Mouse (Mus musculus) retina, adult 2 months (tissue): Measurements from ENCODE around the gene Cstad.

Experiments used
- DNase-seq: peaks from one replicate; pipeline ENCODE4 v3.0.0-alpha.2; 2012; ENCODE audit warnings: low read depth, low spot score

Gene Cstad

DNA sequence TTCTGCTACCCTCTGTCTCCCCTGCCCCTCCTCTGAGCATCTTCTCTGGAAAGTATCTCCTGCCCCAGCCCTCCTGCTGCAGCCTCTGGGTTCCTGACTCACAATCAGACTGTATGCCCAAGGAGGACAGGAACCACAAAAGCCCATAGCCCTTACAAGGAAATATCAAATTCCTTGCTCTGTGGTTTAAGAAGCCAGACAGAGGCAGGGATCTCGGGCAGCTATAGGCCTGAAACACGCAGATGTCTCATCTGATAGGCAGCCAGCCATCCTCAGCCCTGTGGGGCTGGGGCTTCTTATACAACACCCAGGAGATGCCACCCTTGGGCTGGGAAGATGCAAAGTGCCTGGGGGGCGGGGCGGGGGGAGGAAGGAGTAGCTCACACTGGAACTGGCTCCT, 956 bp downstream of the Cstad start:
- no peak for DNase-seq

DNA sequence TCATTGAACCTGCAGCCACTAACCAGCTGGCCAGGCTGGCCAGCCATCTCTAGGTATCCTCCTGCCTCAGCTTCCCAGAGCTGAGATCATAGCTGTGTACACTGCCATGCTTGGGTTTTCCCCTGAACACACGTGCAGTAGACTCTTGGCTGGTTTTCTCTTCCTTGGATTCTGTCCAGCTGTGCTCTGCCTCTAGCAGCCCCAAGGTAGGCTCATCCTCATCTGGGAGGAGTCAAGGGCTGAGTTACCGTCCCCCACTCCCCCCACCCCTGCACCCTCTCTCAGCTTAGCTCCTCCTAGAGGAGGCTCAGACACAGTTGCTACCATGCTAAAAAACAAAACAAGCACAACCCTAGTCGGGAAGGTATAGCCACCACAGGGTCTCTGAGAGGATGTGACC, 4.8 kb downstream of the Cstad start:
- DNase-seq = no peak

DNA sequence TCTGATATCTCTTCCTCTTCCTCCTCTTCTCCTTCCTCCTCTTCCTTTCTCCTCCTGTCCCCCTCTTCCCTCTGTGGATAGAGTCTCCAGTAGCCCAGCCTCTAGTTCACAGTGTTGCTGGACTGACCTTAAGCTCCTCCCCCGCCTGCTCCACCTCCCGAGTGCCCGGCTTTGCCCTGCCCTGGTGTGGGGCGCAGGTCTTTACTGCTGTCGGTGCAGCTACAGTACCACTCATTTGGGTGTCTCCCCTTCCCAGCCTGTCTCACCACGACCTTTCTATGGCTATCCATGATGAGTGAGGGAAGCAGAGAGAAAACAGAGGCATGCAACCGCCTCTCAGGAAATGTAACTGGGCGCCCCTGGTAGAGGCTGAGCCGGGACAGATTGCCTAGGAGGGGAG, 5.5 kb downstream of the Cstad start:
- no peak for DNase-seq

DNA sequence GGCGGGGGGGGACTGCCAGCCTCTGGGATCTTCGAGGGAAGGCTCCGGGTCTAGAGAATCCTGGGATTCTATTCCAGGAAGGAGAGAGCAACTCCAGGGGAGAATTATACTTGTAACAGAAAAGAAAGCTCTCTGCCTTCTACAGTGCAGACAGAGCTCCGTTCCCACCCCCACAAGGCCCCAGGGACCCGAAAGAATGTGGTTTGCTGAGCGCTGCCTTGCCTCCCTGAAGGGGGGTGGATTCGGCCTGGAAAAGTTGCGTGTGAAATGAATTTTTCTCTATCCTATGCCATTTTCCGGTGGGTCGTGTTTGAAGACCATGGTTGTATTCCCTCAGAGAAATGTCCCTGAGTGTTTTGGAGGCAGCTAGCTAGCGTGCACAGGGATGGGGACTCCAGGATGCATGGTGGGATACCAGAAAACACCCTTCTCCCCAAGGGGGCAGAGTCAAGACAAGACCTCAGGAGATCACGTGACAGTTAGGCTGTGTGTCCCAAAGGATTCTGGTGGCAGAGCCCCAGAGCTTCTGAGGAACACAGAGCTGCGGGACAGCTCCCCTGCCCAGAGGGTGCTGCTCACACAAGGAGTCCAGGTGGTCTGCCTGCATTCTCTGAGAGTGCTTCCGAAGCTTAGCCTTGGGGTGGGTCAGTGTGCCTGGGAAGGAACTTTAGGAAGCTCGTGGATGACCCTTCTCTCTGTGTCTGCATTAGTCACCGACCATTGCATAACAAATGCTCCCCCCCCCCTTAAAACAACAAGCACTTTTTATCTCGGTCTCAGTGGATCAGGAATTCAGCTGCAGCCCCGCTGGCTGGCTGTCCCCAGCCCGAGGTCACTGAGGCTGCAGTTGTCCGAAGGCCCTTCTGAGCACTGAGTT, 6.4 kb downstream of the Cstad start:
- no peak for DNase-seq

DNA sequence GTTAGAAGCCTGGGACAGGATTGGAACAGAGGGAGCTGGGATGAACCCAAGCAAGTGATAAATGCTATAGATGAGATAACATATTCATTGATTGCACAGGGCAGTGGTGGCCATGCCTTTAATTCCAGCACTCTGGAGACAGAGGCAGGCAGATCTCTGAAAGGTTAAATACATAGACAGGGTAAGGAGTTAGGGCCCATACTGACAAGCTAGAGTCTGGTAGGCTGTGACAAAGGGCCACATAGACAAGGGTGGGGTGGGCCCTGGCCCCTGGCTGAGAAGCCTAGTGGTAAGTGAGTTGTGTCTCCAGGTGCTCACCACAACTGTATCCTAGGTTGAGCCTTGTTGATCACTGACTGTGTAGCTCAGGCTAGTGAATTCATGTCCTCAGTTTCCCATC, 7.6 kb downstream of the Cstad start:
- DNase-seq = no peak

DNA sequence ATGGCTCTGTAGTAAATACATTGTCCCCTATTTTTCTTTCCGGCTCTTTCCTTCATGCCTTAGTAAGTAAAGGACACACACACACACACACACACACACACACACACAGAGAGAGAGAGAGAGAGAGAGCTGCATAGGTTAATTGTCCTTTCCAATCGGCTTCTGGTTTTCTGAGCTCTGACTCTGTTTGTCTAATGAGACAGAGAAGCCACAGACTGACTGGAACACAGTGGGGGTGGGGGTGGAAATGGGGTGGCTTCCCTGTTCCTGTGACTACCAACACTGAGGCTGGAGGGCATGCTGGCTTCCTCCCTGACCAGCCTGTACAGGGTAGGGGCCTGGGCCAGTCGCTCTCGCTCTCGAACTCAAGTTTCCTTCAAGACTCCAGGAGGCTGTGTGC, 8.9 kb downstream of the Cstad start:
- DNase-seq = no peak

DNA sequence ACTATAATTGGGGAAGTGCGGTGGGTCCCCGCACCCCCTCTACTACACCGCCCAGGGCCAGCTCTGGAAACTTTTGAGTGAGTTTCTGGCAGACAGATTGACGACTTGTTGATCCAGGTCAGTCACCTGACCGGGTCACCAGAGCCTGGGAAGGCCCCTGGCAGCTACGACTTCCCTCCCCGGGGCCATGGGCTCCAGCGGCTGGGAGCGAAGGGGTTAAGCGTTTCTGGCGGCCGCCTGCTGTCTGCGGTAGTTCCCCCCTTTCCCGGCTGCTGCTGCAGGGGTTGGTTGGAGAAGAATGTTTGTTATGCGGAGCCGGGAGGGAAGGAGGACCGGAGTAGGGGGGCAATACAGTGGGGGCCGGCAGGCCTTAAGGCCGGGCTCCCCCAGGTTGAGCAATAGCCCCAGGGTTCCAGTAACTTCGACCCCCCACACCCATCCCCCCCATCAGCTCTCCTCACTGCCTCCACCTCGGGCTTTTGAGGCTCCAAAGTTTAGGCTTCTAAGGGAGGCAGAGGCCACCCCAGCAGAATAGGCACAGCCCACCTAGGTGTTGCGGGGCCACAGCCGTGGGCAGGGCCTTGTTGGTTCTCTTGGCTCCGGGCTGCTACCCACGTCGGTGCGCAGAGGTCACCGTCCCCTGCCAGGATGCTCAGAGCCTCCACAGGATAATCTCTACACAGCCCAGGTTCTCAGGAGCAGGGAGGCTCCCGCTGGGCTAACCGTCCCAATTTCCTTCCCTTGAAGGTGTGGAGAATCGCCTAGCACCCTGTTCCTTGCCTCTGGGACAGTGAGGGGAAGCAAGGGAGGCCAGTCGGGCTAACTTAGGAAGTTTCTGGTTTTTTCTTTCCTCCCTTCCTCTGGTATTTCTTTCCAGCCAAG, 10.3 kb downstream of the Cstad start:
- DNase-seq = no peak

DNA sequence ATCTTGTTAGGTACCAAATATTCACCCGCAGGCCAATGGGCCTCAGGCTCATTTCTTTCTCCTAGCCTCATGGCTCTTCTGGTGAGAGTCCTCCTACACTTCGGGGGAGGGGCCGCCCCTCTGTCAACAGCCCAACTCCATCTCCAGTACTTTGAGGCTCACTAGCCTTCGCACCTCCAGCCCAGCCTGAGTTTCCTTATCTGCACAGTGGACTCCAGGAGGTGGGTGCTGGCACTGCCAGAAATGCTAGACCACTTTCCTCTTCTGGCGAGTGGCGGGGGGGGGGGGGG, 10.9 kb downstream of the Cstad start:
- no peak for DNase-seq

DNA sequence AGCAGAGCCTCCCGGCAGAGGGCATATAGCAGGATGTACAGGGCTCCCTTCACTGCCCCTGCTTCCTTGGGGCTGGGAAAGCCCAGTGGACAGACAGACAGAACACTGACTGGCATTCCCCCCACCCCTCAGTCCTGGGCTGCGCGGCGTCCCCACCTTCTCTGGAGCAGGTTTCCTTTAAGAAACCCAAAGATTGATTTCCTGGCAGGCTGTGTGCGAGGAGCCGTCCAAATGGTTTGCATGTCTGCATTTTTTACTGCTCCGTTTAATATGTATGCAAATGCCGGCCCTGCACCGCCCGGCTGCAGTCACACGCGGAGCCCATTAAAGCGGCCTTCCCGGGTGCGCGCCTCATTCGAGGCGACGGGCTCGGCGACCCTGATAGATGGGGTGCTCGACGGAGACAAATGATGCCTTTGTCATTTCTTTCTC, 11.8 kb downstream of the Cstad start:
- DNase-seq = no peak

DNA sequence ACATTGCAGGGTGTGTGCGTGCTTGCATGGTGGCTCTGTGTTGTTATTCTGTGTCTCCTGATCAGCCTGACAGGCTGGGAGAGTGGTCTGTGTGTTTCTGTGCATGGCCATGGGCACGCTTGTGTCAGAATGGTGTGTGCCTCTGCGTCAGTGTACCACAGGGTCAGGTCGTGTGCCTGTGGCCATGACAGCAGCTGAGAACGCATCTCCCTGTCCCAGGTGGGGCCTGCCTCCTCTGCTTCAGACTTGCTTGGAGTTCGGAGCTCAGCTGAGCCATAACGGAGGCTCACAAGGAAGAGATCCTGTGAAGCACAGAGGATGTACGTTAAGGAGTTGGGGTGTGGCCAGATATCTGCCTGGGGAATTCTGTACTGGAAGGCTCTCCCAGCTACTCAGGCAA, 13.1 kb downstream of the Cstad start:
- no peak for DNase-seq

DNA sequence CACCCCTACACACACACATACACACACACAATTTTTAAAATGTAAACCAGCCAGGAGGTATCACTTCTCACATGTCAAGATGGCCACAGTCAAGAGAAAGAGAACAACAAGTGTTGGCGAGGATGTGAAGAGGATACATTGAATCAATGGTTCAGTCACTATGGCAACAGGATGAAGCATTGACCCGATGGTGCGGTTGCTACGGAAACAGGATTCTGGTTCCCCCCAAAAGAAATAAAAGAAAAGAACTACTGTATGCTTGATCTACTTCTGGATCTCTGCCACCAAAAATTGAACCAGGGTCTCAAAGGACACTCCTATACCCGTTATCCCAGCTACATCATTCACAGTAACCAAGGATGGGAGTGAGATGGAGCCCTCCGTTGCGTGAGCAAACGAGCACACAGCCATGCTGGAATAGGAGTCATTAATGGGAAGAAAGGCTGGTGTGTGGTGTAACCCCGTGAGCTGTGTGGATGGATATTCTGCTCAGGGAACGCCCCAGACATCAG, 13.9 kb downstream of the Cstad start:
- DNase-seq = no peak

DNA sequence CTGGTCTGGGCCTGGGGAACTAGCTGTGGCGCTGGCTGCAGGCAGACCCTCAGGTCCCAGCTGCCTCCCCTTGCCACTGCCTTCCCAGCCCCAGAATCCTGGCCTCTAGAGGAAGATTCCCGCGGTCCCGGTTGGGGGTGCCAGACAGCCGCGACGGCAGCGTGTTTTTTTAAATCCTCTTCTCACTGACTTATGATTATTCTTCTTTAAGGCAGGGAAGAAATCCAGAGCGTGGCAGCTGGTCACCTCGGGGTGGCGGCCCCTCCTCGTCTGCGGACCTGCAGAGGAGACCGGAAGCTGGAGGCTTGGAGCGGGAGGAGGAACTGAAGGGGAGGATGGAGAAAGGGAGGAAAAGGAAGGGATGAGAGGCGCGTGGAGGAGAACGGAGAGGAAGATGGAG, 18.7 kb downstream of the Cstad start:
- no peak for DNase-seq

DNA sequence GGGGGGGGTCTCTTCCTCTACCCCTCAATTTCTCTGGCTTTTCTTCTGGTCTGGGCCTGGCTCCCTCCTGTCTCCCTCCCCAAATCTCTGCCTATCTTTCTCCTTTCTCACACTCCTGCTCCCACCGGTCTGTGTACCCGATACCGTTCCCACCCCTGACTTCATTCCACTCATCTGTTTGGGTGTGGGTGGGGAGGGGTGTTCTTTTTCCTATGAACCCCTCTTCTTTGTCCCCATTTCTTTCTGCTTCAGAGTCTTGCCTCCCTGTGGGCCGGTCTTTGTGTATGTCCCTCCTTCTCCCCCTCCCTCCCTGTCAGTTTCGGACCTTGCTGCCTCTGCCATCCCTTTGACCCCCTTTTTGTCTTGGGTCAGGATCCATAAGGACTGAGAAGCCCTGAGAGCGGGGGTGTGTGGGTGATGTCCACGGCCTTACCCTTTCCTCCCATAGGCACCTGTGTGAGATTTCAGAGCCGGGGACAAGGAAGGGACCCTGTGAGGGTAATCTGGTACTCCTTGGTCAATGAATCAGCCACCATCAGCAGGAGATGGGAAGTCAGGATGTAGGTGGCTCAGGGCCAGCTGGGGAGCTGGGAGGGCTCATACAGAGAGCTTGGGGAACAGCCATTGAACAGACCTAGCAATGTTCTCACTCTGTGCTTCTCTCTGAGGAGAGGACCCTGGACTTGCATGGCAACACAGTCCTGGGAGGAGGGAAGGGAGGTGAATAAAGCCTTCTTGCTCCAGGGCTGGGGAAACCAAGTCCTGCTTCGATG, 19.5 kb downstream of the Cstad start:
- no peak for DNase-seq

DNA sequence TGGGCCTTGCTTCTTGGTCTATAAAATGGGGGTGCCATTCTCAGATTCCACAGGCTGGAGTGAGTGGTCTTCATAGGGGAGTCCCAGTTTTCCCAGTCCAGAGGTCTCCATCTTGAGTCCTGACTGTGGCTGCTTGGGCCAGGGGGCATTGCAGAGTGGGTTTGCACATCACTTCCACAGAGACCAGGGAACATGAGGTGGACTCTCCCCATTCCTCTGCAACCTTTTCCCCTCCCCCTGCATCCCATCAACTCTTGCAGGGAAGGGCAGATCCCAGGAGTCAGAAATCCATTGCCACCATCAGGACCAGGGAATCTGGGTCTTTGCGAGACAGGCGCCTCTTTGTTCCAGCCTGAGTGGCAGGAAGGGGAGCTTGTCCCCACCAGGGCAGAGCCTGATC, 21.0 kb downstream of the Cstad start:
- DNase-seq = no peak

DNA sequence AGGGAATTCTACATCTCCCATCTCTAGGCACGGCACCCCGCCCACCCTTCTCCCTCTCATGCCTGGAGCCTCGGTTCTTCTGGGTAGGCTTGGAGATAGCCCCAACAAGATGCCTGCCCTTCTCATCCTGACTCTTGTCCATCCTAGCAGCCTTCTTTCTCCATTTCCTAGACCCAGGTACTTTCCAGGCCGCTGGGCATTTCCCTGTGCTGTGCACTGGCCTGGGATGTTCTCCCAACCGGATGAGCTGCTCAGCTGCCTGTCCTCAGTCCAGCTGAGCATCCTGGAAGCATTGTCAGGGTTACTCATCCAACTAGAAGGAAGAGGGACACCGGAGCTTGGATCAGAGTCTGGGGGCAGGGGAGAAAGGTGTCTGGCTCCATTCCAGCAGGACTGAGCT, 21.6 kb downstream of the Cstad start:
- DNase-seq = no peak

DNA sequence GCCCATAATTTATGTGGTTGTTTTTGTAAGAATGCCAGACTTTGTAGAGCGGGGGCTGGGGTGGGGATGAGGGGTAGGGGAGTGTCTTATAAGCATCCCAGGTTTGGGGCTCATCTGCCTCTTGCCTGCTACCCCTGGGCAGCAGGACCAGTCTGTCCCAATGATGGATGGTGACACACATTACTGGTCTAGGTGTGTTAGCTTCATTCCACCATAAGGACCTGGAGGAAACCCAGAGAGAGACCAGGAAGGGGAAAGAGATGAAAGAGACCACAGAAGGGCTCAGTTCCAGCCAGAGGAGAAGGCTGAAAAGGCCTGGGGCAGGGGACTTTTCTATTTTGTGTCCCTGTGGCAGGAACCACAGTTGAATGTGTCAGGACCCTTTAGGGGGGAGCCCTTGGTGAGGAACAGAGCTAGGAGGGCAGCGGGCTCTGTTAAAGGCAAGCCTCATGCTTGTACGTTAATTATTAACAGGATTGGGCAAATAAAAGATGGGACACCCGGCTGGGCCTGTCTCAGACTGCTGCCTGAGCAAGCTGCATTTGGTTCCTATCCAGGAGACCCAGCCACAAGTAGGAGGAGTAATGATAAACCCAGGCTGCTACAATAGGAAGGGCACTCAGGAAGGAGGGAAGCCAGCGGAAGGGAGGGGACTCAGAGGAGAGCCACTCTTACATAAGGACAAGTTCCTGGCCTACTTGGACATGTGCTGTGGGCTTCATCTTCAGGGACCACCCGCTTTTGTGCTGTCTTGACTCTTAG, 23.8 kb downstream of the Cstad start:
- DNase-seq = no peak

DNA sequence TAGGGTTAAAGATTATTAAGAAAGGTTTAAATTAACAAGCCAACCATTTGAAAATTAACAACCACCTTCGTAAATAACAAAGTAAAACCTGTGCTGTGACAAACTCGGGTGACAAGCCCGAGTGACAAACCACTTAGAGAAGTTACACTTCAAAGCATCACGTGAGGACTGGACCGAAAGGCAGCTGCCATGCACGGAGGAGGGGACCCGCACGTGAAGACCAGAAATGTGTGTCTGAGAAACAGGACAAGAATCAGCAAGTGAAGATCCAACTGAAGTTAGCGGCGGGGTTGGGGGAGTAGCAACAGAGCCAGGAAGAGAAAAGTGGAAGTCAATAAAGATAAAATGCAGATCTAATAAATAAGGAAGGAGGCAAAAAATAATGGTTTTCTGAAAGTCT, 29.0 kb downstream of the Cstad start:
- DNase-seq = no peak

DNA sequence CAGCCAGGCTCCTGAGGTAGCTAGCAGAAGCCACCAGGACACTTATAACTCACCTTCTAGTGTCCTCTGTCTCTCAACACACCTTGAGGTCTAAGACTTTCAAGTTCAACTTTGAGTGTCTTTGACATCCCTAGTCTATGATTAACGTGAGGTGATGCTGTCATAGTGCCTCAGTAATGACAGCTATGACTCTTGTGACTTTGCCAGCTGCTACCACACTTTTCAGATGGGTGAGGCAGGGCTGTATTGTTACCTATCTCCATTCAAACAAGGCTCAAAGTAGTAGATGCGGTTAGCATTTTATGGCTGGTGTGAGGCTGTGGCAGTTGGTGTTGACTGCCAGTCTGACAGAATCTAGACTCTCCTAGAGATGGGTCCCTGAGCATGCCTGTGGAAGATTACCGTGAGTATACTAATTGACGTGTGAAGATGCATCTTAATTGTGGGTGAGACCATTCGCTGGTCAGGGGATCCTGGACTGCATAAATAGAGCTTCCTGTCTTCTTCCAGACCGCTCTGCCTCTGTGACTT, 30.5 kb downstream of the Cstad start:
- no peak for DNase-seq

DNA sequence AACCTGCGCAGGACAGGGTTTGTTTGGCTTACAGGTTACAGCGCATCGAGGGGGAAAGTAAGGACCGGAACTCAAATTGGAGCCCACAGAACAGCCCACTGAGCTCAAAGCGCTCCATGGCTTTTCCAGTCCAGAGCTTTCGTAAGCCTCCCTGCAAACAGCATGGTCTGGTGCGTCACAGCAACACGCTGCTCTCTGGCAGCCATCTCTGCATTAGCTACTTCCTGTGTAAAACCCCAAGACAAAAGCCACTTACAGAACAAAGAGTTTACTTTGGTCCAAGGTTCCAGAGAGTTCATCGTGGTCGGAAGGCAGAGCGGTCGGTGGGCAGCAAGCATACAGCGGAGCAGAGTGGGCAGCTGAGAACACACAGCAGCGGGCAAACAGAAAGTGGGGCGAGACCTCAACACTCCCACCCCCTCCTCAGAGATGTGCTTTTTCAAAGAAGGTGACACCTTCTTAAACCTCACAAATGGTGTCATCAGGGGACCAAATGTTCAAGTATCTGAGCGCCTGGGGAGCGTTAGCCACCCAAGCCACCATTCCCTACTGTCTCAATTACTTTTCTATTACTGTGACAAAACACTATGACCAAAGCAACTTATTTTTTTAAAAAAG, 31.3 kb downstream of the Cstad start:
- no peak for DNase-seq

DNA sequence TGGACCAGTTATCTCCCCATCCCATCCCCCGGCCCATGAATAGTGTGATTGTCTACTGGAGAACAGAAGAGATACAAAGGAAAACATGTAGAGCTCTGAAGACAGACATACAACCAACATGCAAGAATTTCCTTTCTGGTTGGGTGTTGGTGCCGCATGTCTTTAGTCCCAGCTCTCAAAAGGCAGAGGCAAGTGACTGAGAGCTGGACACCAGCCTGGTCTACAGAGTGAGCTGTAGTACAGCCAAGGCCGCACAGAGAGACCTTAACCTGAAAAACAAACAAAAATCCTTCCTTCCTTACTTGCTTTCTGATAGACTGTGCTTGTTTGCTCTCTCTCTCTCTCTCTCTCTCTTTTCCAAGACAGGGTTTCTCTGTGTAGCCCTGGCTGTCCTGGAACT, 32.5 kb downstream of the Cstad start:
- no peak for DNase-seq

DNA sequence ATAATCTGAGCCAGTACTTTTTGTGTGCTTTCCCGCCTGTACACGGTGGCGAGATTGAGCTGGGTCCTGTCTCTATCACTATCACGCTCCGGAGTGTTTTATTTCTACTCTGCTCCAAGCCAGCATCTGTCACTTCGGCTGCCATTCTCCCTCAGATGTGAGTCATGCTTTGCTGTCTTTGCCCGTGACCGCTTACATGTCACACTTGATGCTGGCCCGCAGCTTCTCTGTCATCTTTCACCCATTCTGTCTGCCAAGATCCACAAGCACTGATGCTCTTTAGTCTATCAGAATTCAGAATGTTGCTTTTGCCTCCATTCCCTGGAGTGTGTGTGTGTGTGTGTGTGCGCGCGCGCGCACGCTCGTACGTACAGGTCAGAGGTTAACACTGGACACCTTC, 33.5 kb downstream of the Cstad start:
- no peak for DNase-seq
